Mouse (Mus musculus) left cerebral cortex, adult 8-10 months (tissue): Measurements from ENCODE around the gene AU022252. TPM values are rescaled to one million over a fixed set of nuclear protein-coding genes. Genes with fewer than 3 reads are reported as not detected.

Experiments
- DNase-seq, 2 experiments: peaks; one replicate each; pipeline ENCODE4 v3.0.0; 2022; ENCODE audit warnings: low spot score in 2 of 2
- total RNA-seq, 4 experiments: library from RNA; stranded (reverse); gene quantifications; 2 replicates each; pipeline ENCODE4 v1.2.4; 2022

AU022252 gene
- total RNA-seq, 4 experiments from 2014 or later: 21.6 to 30.7 (median 28.2) TPM

DNA sequence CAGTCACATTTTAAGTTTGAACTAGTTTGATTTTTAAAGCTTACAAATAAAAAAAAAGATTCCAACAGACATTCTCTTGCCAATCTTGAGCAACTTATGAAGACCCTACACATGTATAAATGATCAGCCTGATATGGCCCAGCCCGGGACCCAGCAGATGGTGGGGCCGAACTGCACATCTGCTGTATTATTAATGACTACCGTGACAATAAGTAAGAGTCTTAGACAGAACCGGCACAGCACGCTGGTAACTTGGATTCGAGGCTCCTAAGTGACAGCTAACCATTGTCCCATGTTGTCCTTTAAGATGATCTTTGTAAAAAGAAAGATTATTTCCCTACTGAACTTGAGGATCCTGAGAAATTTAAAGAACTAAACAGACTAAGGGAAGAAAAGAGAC is 43.1 kb downstream of the AU022252 start:
- DNase-seq: no peak

DNA sequence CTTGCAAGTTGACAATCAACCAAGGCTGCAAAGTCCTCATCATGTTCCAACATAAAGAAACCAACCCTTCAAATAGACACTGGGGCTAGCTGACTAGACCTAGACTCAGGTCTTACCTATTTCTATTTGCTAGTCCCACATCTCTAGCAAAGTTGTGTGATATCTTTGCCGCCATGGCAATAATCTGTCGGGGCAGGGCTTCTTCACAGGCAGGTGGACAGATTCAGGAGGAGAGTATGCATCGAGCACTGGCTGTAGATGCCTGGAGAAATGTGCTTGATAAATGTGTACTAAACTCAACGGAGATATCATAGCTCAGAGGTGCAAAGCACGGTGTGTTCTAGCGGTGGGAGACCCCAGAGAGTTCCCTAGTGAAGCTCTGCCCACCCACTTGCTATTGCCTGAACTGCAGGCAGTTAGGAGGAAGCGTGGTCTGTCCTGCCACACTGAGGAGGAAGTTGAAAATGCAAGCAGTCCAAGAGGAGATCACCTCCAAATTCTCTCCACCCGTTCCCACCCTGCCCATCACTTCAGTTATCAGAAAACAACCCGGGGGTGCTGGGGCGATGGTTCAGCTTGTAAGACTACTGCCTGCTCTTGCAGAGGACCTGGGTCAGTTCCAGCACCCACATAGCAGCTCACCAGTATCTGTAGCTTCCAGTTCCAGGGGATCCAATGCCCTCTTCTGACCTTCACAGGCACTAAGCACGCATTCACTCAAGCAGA is 44.3 kb downstream of the AU022252 start:
- no peak for DNase-seq

DNA sequence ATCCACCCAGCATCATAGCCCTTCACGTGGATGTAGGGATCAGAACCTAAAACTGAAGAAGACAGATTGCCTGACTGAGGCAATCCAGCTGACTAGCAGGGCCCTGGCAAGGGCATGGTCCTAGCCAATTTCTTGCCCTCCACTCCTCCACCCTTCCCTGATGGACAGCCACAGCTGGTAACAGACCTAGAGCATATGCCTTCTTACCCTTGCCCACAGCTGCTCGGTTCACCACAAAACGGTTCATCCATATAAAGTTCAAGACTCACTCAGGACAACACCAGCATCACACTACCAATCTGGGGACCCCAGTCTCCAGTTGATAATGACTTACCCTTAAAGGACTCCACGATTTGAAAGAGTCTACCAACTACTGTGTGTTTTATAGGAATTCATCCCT is 46.7 kb downstream of the AU022252 start:
- no peak for DNase-seq

DNA sequence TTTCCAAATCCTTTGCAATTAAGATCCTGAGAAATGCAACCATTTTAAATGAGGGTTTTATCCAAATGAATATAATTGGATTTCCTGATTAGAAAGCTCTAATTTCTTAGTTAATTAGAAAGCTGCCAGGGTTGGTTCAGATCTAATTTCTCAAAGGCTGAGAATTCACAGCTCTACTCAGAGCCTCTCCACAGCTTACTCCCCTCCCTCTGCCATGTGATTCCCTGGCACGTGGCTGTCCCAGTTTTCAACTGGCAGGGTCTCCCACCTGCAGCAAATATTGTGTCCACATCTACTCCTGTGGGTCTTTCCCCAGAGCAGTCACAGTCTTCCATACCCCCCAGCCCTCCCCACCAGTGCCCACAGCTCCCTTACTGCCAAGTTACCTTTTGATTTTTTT is 49.0 kb downstream of the AU022252 start:
- no peak for DNase-seq

DNA sequence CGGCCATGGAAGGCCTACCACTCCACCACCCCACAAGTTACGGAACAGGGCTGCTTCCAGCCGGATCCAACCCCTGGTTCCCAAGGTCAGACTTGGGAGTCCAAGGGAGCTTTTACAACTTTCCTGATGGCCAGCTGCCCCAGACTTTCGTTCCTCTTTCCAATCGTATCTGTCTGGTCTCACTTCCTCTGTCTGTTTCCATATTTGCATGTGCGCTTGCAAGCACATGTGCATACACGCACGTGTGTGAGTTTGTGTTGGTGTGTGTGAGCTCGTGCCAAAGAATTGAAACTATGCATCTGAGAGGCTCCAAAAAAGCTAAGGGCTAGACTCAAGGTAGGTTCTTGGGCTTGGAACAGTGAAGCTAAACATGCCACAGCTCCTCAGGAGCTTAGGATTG is 51.1 kb downstream of the AU022252 start:
- DNase-seq: no peak

DNA sequence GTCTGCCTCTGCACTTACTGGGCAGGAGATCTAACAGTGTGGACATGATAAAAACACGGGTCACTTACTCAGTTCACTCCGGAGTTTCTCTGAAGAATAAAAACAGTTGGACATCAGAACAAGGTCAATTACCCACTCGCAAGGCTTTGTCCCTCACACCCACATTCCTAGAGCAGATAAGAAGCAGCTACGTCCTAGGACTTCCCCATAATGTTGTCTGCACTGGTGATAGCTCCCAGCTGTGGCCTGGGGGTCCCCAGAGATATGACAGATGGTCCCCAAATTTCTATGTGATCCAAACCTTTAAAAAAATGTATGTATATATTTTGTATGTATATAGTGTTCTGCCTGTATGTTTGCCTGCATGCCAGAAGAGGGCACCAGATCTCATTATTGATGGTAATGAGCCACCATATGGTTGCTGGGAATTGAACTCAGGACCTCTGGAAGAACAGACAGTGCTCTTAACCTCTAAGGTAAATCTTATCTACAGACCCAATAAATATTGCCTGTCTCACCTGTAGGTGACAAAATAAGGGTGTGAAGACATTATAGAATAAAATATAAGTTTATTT is 52.3 kb downstream of the AU022252 start:
- no peak for DNase-seq

DNA sequence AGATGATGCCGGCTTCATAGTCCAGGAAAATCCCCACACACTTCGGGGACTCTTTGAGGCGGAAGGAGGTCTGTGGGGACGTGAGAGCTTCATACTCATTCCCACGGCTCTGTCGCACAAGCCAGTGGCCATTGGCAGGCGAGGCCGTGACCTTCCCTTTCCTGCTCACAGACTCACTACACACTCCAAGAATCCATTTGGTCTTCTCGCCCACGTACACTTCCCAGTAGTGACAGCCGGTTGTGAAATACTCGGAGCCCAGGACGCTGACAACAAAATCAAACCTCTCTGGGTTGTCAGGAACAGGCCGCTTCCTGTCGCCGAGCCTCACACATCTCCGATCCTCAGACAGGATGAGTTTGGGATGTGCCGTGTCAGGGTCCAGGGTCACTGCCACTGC is 54.2 kb downstream of the AU022252 start:
- no peak for DNase-seq

DNA sequence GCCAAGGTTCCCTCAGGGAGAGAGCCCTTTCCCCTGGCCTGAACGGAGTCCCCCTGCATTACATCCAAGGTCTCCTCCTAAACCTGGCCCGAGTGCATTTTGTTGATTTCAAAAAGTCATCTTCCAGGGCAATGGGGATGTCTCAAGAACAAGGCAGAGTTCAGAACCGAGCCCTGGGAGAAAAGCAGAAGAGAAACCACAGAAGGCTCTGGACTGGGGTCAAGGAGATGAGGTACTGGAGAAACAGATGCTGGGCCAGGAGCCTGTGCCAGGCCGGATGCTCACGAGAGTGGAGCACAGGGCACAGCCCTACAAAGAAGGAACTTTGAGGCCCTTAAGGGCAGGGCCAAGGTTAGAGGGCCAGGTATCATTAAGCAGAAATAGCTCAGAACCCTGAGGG is 54.8 kb downstream of the AU022252 start:
- no peak for DNase-seq

DNA sequence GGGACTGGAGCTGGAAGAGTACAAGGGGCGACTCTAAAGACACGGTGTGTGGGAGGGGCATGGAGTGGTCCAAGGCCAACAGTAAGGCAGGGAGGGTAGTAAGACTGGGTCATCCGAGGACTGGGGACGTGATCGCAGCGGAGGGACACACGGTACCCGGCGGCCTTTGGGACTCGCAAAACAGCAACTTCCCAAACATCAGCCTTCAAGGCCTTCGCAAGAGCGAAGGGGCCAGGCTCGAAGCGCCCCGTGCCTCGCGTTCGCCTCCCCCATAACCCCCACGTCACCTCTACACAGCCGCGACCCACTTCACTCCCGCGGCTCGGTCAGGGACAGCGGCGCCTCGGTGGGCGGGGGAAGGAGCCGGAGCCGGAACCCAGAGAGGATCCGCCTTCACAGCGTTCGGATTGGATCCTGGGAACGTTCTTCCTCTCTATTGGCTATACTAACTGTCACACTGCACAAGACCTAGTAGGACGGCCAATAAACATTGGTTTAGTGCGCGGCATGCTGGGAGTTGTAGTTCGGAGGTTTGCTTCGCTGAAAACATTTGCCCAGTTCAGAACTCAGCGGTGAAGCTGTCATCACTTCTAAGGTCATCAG is 58.6 kb downstream of the AU022252 start, which contains the start of gene Zfp691:
TSS of gene Zfp691 (minus strand) at position 345 of the 603 bp plus-strand sequence.
- peak; percentile 76 to 97 for DNase-seq

DNA sequence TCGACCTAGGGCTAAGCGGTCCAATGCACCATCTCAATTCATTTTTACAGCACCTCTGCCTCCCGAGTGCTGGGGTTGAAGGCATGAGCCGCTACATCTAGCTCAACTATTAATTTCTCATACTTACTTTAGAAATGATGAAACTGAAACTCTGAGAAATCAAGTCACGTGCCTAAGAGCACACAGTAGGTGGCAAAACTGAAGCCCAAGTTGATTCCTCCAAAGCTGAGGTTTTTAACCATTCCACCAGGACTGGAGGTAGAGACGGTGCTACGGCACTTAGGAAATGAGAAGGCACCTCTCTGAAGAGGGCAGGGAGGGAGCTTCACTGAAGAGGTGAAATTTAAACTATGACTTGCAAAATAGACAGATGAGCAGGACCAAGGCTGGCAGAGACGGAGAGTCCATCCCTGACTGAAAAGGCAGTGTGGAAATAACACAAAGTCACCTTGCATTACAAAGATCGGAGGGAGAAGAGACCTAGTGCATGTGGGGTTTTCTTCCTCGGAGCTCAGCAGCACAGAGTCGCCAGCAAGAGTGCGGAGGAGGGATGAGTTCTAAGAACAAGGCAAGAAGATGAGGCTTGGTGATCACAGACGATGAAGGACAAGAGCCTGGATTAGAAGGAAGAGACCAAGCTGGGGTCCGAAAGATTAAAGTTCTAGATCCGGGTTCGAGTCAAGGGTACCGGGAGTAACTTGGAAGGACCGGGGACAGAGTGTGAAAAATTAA is 59.4 kb downstream of the AU022252 start:
- no peak for DNase-seq

DNA sequence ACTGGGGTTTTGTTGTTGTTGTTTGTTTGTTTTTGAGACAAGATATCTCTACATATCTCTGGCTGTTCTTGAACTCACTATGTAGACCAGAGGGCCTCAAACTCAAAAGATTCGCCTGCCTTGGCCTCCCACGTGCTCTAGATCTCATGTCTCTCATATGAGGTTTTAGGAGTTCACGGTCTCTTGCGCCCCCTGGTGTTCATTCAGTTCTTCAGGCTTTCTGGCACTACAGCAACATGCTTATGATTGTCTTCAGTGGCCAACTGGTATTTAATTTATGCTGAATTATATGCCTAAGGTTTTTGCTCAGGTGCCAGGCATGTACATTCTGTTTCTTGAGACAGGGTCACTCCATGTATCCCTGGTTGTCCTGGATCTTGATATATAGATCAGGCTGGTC is 64.8 kb downstream of the AU022252 start:
- peak; percentile 67 to 71 for DNase-seq

DNA sequence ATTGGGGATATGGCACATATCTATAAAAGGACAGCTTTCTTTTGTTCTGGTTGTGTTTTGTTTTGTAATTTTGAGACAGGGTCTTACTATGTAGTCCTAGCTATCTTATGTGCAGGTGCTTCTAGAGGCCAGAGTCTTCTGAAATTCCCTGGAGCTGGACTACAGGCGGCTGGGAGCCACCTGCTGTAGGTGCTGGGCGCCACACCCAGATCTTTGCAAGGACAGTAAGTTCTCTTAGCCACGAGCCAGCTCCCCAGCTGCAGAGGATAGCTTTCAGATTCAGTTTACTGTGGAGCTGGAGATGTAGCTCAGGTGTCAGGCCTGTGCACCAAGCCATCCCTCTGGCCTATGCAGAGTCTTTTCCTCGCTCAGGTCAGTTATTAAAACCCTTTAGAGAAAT is 65.4 kb downstream of the AU022252 start:
- DNase-seq: no peak

DNA sequence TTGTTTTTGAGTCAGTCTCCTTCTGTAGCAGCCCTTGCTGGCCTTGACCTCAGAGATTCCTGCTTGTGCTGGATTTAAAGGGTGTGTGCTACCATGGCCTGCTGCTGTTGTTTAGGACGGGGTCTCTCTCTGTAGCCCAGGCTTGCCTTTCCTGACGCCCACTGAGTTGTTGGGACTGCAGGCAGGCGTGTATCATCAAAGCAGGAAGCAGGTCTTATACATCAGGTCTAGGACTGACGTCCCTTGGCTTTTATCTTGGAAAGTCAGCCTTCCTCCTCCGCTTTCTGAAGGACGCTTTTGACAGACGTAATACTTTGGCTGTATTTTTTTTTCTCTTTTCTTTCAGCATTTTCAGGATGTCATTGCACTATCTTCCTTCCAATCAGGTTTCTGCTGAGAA is 66.6 kb downstream of the AU022252 start:
- DNase-seq: no peak

DNA sequence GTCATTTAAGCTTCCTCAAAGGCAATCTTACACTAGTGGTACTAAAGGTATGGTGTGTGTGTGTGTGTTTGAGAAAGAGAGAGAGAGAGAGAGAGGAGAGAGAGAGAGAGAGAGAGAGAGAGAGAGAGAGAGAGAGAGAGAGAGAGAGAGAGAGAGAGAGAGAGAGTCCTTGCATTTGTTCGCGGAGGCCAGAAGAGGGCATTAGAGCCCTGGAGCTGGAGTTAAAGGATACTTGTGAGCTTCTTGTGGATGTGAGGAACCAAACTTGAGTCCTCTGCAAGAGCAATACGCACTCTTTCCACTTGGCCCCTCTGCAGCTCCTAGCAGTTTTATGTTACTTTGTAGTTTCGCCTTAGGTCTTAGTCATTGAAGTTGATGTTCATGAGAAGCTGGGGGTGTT is 69.5 kb downstream of the AU022252 start:
- no peak for DNase-seq

DNA sequence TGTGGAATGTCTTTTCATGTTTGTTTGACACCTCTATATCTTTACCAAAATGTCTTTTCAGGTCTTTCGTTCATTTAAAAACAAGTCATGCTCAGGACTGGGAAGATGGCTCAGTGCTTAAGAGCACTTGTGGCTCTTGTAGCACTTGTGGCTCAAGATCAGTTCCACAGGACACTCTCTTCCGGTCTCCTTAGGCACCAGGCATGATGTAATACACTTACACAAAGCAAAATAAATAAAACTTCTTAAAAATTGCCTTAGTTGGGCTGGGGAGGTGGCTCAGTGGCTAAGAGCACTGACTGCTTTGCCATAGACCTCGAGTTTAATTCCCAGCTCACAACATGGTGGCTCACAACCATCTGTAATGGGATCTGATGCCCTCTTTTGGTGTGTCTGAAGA is 71.2 kb downstream of the AU022252 start:
- no peak for DNase-seq

DNA sequence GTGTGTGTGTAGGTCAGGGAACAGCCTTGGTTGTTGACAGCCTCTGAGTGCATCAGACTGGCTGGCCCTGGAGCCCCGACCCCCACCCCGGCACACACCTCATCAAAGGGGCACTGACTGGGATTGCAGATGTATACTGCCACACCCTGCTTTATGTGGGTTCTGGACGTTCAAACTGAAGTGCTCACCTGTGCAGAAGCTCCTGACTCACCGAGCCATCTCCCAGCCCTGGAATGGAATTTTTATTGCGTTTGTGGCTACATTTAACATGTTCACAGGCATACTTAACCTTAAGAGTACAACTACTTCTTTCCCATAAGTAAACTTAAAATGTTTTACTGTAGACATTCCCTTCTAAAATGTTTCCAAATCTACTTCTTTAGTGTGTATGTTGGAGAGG is 74.6 kb downstream of the AU022252 start:
- DNase-seq: no peak

DNA sequence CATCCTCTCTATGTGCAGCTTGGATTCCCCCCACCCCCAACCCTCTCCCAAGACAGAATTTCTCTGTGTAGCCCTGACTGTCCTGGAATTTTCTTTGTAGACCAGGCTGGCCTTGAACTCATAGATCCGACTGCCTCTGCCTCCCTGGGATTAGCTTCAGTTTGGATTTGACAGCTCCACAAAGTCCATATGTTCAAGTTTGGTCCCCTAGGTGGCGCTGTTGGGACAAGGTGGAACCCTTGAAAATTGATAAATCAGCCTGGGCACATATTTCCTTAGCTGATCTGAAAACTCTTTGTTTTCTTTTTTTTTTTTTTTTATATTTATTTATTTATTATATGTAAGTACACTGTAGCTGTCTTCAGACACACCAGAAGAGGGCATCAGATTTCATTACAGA is 75.3 kb downstream of the AU022252 start:
- no peak for DNase-seq

Other genes with a start within 250 kb of the AU022252 start
- gene Slc2a1, start 124.0 kb downstream of the AU022252 start, total RNA-seq: 100 to 1,000 TPM in 1 of 4 experiments, 10 to 100 TPM in 3; 83.3 to 103 (median 92.3) TPM
- 1 to 10 TPM; 6.6 to 7.9 (median 7.3) TPM for gene Zfp691, start 58.5 kb downstream of the AU022252 start, total RNA-seq
- under 1 TPM; 0.53 to 0.98 (median 0.78) TPM for gene Ermap, start 42.7 kb downstream of the AU022252 start, total RNA-seq
- 10 to 100 TPM; 15.2 to 18.2 (median 16.4) TPM for gene Svbp, start 37.4 kb downstream of the AU022252 start, total RNA-seq
- under 1 TPM; 0.37 to 0.72 (median 0.55) TPM for gene Tmem269, start 14.5 kb downstream of the AU022252 start, total RNA-seq
- 1 to 10 TPM; 7.0 to 8.9 (median 8.0) TPM for gene P3h1, start 203 bp upstream of the AU022252 start, total RNA-seq
- gene Cldn19, start 22.7 kb upstream of the AU022252 start, total RNA-seq: under 1 TPM in 3 of 4 experiments, not detected in 1; 0.13 to 0.60 (median 0.53) TPM
- 100 to 1,000 TPM; 177 to 201 (median 189) TPM for gene Ybx1, start 61.9 kb upstream of the AU022252 start, total RNA-seq
- 10 to 100 TPM; 15.9 to 18.6 (median 17.5) TPM for gene Ppih, start 87.8 kb upstream of the AU022252 start, total RNA-seq
- gene Ccdc30, start 182.8 kb upstream of the AU022252 start, total RNA-seq: 10 to 100 TPM; 20.9 to 24.6 (median 23.2) TPM
- gene Ppcs, start 189.7 kb upstream of the AU022252 start, total RNA-seq: 1 to 10 TPM; 5.0 to 6.8 (median 6.0) TPM
- gene Zmynd12, start 190.1 kb upstream of the AU022252 start, total RNA-seq: 1 to 10 TPM in 1 of 4 experiments, under 1 TPM in 3; 0.46 to 1.2 (median 0.76) TPM